ENCODE assay signal across 13 mouse cellular contexts in the genomic region with DNA sequence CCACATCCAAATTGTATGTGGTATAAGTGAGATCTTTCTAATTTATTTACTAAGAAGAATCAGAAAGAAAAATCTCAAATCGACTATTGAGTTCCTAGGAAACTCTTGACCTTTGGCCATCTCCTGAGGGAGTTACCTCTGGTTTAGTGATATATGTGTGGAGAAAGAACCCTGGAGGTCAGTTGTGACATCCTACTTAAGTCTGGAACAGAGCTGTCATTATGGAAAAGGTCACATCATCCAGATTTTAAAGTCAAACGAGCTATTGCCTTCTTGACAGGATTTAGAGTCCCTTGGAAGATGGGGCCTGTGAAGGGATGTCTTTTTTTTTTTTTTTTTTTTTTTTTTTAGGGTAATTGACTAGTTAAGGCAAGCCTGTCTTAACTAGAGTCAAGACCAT. TPM values are rescaled to one million over a fixed set of nuclear protein-coding genes. Genes with fewer than 3 reads are reported as not detected.
"Had no signal": no experiment of that assay in that cellular context is flagged by ENCODE, and none has a peak within 500 bp of the region (broad histone marks: within the 10 kb centered on the region; RNA-seq: fewer than 3 reads in every experiment).

No protein-coding gene starts in this region.

- H3K4me3 ChIP-seq: liver, embryonic 13.5 days; midbrain, embryonic 12.5 days; midbrain, embryonic 15.5 days; myocyte; neural tube, embryonic 13.5 days had no signal

- ATAC-seq: midbrain, embryonic 15.5 days had no signal

- H3K27ac ChIP-seq: liver, embryonic 13.5 days; midbrain, embryonic 12.5 days; midbrain, embryonic 15.5 days; neural tube, embryonic 13.5 days had no signal

- DNase-seq: kidney, postnatal 14 days; kidney, postnatal 4 days; liver, embryonic 13.5 days; lung, adult 2 months; lung, postnatal 14 days; lung, postnatal 4 days; thymus, adult 18-20 months; thymus, postnatal 36 days had no signal

- H3K4me2 ChIP-seq: liver, embryonic 13.5 days; midbrain, embryonic 12.5 days; midbrain, embryonic 15.5 days; neural tube, embryonic 13.5 days had no signal

- H3K4me1 ChIP-seq: liver, embryonic 13.5 days; midbrain, embryonic 12.5 days; midbrain, embryonic 15.5 days; neural tube, embryonic 13.5 days had no signal

- H3K9ac ChIP-seq: liver, embryonic 13.5 days; midbrain, embryonic 12.5 days; midbrain, embryonic 15.5 days; neural tube, embryonic 13.5 days had no signal

- H3K9me3 ChIP-seq: liver, embryonic 13.5 days; midbrain, embryonic 12.5 days; midbrain, embryonic 15.5 days; neural tube, embryonic 13.5 days had no signal

- H3K27me3 ChIP-seq: liver, embryonic 13.5 days; midbrain, embryonic 12.5 days; midbrain, embryonic 15.5 days; neural tube, embryonic 13.5 days had no signal

- H3K36me3 ChIP-seq: liver, embryonic 13.5 days; midbrain, embryonic 12.5 days had no signal

RNA-seq across cellular contexts. Expression of gene Cd200, which starts 32.0 kb away (rescaled TPM):
- total RNA-seq: megakaryocyte-erythroid progenitor cell, adult 5-6 weeks had no signal
